Mouse (Mus musculus) limb, embryonic 11.5 days (tissue): ENCODE data around the gene Pla2g15. TPM values are rescaled to one million over a fixed set of nuclear protein-coding genes. Genes with fewer than 3 reads are reported as not detected.

Source experiments
- ATAC-seq: fragments of 200-750 bp; cut with Nextera tagmentation; 2 replicates; pipeline ENCODE4 v1.8.0; 2017; ENCODE audit warnings: low read depth; ENCODE audit not compliant: insufficient number of reproducible peaks, low FRiP score, low TSS enrichment
- DNase-seq: peaks from one replicate; pipeline ENCODE4 v3.0.0-alpha.2; 2015; ENCODE audit warnings: low spot score
- H3K27ac ChIP-seq: fragments of 300-500 bp; sonication (generic); replicated peaks from 2 replicates; pipeline ENCODE4 v1.5.1; 2014; ENCODE audit warnings: low read depth, mild to moderate bottlenecking, low read length
- H3K27me3 ChIP-seq: fragments of 300-500 bp; sonication (generic); 2 replicates; pipeline ENCODE4 v1.6.1; 2014; ENCODE audit warnings: mild to moderate bottlenecking, low read length, mixed read lengths; ENCODE audit not compliant: control insufficient read depth, insufficient read depth
- H3K36me3 ChIP-seq: fragments of 300-500 bp; sonication (generic); 2 replicates; pipeline ENCODE4 v1.6.1; 2014; ENCODE audit warnings: mild to moderate bottlenecking, low read length, moderate library complexity, mixed read lengths; ENCODE audit not compliant: control insufficient read depth, insufficient read depth
- H3K4me1 ChIP-seq: fragments of 300-500 bp; sonication (generic); 2 replicates; pipeline ENCODE4 v1.6.1; 2014; ENCODE audit warnings: low read length, mixed read lengths; ENCODE audit not compliant: control insufficient read depth, insufficient read depth
- H3K4me2 ChIP-seq: fragments of 300-500 bp; sonication (generic); 2 replicates; pipeline ENCODE4 v1.6.1; 2014; ENCODE audit warnings: low read depth, mild to moderate bottlenecking, moderate library complexity; ENCODE audit not compliant: severe bottlenecking
- H3K4me3 ChIP-seq: fragments of 300-500 bp; sonication (generic); 2 replicates; pipeline ENCODE4 v1.5.1; 2014; ENCODE audit warnings: low read depth, low read length
- H3K9ac ChIP-seq: fragments of 300-500 bp; sonication (generic); 2 replicates; pipeline ENCODE4 v1.6.1; 2014; ENCODE audit warnings: mild to moderate bottlenecking, low read length
- H3K9me3 ChIP-seq: fragments of 300-500 bp; sonication (generic); 2 replicates; pipeline ENCODE4 v1.6.1; 2016; ENCODE audit warnings: low read length; ENCODE audit not compliant: control insufficient read depth
- WGBS: fragments of 180-500 bp; shearing (Covaris S2); extraction: QIAGEN DNeasy Blood & Tissue Kit; methylation state at CpG from one replicate; pipeline ENCODE4 v1.1.7; 2014; 5-methylcytosine and 5-hydroxymethylcytosine counted together
- polyA plus RNA-seq: library from polyadenylated mRNA; unstranded; fragments of >200 nt; fragmentation: Nextera tagmentation; extraction: Ambion mirVana; gene quantifications from 2 replicates; pipeline ENCODE4 v1.2.1, GENCODE M21; 2014

The Pla2g15 gene
- polyA plus RNA-seq, 1 experiment from 2014 or later: 6.7 TPM

DNA sequence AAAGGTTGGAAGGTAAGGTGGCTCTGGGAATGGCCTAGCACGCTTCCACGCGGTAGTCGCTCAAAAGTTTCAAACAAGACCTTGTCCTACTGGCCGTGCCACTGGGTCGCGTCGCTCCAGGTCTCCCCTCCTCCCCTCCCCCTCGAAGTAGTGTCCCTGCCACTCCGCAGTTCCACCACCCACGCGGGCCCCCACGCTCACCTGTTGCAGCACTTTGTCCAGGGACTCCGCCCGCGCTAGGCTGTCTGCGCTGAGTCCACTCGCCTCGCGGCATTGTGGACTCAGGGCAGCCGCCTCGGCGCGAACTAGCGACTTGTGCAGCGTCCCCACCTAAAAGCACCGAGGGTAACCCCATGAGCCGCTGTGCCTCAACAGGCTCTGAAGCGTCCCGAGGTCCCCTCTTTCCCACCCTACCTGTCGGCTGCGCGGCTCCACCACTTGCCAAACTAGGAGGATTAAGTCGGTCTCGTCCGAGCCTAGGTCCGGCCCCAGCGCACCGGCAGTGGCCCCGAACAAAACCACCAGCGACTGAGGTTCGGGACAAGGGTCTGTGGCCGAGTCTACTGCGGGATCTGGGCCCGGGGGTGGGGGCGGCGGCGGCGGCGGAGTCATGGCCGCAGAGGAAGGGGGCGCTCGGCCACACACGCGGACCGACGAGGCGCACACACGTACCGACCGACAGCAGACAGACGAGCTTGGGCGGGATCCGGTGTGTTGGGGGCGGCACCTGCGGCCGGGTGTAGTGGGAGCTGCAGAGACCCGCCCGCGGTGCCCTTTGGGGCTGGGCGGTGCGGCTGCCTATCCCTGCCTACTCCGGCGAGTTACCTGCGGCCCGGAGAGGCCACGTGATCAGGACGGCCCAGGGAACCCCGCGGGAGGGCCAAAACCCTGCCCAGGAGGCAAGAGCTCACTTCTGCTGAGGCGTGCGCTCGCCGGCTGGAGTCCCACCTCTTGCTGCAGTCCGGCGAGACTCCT is 13.8 kb upstream of the Pla2g15 start, which contains the start of gene Esrp2:
Esrp2 (minus strand) TSS at position 819 of the 975 bp plus-strand sequence.
- Histone ChIP-seq H3K36me3 (no peaks in the 10 kb centered on the region), H3K4me1 (peaks cover 15% of the 10 kb centered on the region), H3K9me3 (no peaks in the 10 kb centered on the region), H3K4me2 (peak within 1 kb of the TSS; percentile 83), H3K27me3 (peaks cover 51% of the 10 kb centered on the region), H3K27ac (no peak within 1 kb of the TSS), H3K9ac (peak within 1 kb of the TSS; percentile 55), H3K4me3 (peak within 1 kb of the TSS; percentile 50)
- peak; percentile 56 for DNase-seq
- under 1% methylated on average over 86 of the region's 86 CpGs for WGBS
- peak; percentile 35; the same call in 1 of the 2 replicates for ATAC-seq

DNA sequence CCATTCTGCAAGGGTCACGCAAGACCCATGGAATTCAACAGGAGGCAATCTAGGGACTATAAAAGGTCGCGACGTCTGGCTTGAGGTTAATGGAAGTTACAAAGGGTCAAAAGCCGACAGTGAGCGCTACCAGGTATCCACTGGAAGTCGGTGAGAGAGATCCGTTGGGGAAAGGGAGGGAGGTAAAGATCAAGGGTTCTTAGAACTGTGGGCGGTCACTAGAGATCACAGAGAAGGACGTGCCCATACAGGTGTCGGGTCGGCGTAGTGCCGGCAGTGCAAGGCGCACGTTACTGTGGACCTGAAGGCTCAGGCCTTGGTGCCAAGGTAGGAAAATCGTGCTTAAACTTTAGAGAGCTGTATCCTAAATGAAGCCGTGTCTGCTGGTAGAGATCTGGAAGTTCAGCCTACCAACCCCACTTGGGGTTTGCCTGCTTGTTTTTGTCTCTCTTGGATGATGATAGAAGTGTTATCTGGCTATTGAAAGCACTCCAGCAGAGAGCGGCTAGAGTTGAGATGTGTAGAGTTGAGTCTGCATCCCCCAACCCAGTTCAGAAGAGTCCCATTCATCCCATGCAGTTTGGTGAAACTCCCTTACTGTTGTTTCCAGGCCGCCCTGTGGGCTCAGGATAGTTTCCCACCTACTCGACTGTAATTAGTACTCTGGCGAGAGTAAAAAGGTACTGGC is 12.8 kb upstream of the Pla2g15 start:
- Histone ChIP-seq H3K4me1 (peaks cover 15% of the 10 kb centered on the region), H3K9me3 (no peaks in the 10 kb centered on the region), H3K27me3 (peaks cover 51% of the 10 kb centered on the region), H3K4me3 (peak overlapping the region; percentile 50), H3K36me3 (no peaks in the 10 kb centered on the region), H3K9ac (peak overlapping the region; percentile 55), H3K27ac (no peak overlapping the region), H3K4me2 (peak overlapping the region; percentile 83)
- DNase-seq: peak; percentile 61
- WGBS: 3% methylated on average over 22 of the region's 22 CpGs
- no peak for ATAC-seq

DNA sequence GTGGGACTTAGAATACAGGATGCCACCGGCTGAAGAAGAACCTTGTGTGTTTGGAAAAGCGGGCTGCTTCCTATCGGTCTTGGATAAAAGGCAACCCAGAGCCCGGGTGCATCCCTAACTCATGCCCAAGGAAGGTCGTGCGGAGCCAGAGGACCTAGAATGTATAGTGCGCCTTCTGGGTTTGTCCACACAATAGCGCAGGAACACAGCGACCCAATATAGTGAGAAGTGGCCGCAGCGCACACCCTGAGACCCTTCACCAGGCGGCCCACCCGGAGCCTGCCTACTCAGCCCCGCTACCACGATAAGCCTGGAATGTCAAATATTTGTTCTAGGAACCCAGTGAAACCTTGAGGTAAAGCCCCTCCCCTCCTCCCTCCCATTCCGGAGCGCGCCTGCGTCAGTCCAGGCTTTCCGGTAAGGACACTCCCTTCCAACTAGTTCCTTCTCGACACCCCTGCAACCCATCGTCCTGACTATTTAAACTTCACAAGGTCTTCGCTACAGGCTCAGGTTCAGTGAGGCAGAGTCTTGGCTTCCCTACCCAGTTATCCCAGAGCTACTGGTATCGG is 12.2 kb upstream of the Pla2g15 start:
- whole genome bisulfite sequencing: under 1% methylated on average over 24 of the region's 24 CpGs
- Histone ChIP-seq H3K4me3 (peak overlapping the region; percentile 45), H3K36me3 (no peaks in the 10 kb centered on the region), H3K4me1 (peaks cover 15% of the 10 kb centered on the region), H3K9ac (peak overlapping the region; percentile 55), H3K9me3 (no peaks in the 10 kb centered on the region), H3K27ac (no peak overlapping the region), H3K4me2 (peak overlapping the region; percentile 83), H3K27me3 (peaks cover 49% of the 10 kb centered on the region)
- DNase-seq (peak; percentile 82), ATAC-seq (no peak)

DNA sequence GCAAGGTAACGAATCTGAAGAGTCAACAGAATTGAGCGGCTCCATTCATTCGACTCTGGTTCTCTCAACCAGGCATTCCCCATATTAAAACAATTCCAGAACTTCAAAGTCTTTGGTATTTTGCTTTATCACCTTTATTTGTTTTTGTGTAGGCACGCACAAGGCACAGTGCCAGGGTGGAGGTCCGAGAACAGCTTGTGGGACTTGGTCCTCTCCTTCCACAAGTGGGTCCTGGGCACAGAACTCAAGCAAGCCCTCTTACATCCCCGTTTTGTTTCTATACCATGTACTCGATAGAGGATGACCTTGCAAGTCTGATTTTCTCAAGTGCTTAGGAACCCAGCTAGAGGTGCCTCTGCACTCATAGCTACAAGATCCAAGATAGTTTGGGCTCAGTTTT is 11.6 kb upstream of the Pla2g15 start:
- Histone ChIP-seq H3K4me1 (peaks cover 15% of the 10 kb centered on the region), H3K27ac (no peak overlapping the region), H3K9ac (peak overlapping the region; percentile 55), H3K4me3 (peak overlapping the region; percentile 45), H3K27me3 (peaks cover 43% of the 10 kb centered on the region), H3K9me3 (no peaks in the 10 kb centered on the region), H3K4me2 (peak overlapping the region; percentile 83), H3K36me3 (no peaks in the 10 kb centered on the region)
- DNase-seq: no peak
- 14% methylated on average over 7 of the region's 7 CpGs for WGBS
- no peak for ATAC-seq

DNA sequence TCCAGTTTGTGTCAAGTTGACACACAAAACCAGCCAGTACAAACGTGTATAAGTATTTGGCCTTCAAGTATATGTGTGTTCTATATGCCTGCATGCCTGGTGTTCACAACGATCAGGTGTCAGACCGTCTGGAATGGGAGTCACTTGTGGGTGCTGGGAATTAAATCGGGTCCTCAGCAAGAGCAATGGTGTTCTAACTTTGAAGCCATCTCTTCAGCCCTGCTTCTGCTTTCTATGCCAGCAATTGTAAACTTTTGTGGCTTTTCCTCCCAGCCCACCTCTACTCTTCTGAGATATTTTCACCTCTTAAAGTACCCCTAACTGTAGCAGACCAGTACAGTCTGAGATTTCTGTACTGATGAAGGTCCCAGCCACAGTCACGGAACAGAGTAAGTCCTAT is 10.0 kb upstream of the Pla2g15 start:
- no peaks in the 10 kb centered on the region for H3K36me3 ChIP-seq
- H3K4me2 ChIP-seq: no peak overlapping the region
- DNase-seq: no peak
- peaks cover 28% of the 10 kb centered on the region for H3K27me3 ChIP-seq
- WGBS: 70% methylated on average over 5 of the region's 5 CpGs
- H3K9ac ChIP-seq: no peak overlapping the region
- peaks cover 15% of the 10 kb centered on the region for H3K4me1 ChIP-seq
- ATAC-seq: no peak
- H3K9me3 ChIP-seq: no peaks in the 10 kb centered on the region
- no peak overlapping the region for H3K27ac ChIP-seq
- no peak overlapping the region for H3K4me3 ChIP-seq

DNA sequence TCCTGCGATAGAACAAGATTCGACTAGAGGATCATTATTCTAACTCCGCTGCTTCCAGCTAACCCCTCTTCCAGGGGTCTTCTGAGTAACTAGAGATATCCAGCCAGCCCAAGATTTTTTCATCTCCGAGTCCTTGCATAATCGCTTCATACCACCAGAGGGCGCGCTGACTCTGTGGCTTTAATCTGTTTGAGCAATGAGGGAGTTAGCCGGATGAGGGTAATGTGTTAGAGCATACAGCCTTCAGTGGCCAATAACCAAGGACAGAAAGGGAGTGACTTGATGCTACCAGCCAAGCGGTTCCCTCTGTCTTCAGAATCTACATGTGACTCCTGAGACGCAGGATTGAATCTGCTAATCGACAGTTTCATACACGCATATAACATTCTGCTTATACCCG is 9.4 kb upstream of the Pla2g15 start:
- no peak for ATAC-seq
- no peak overlapping the region for H3K9ac ChIP-seq
- 20% methylated on average over 13 of the region's 13 CpGs for WGBS

DNA sequence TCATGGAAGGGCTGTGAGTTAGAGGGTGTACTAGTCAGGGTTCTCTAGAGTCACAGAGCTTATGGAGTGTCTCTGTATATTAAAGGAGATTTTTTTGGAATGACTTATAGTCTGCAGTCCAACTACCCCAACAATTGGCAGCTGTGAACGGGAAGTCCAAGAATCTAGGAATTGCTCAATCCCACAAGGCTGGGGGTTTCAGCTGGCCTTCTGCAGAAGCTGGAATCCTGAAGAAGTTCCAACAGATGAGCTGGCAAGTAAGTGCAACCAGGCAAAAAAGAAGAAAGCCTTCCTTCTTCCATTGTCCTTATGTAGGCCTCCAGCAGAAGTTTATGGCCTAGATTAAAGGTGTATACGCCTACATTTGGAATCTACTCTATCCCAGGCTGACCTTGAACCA is 4.9 kb upstream of the Pla2g15 start:
- DNase-seq: no peak
- Histone ChIP-seq H3K4me1 (no peaks in the 10 kb centered on the region), H3K27me3 (no peaks in the 10 kb centered on the region), H3K36me3 (no peaks in the 10 kb centered on the region), H3K4me3 (no peak overlapping the region), H3K27ac (no peak overlapping the region), H3K4me2 (no peak overlapping the region), H3K9me3 (no peaks in the 10 kb centered on the region), H3K9ac (no peak overlapping the region)
- 92% methylated on average over 2 of the region's 2 CpGs for WGBS
- no peak for ATAC-seq

More for the DNA sequence above, 9.4 kb upstream of the Pla2g15 start:
- H3K9me3 ChIP-seq: no peaks in the 10 kb centered on the region
- no peak overlapping the region for H3K27ac ChIP-seq
- DNase-seq: peak; percentile 90
- no peak overlapping the region for H3K4me3 ChIP-seq
- no peaks in the 10 kb centered on the region for H3K36me3 ChIP-seq
- no peak overlapping the region for H3K4me2 ChIP-seq
- peaks cover 22% of the 10 kb centered on the region for H3K27me3 ChIP-seq
- peaks cover 15% of the 10 kb centered on the region for H3K4me1 ChIP-seq

DNA sequence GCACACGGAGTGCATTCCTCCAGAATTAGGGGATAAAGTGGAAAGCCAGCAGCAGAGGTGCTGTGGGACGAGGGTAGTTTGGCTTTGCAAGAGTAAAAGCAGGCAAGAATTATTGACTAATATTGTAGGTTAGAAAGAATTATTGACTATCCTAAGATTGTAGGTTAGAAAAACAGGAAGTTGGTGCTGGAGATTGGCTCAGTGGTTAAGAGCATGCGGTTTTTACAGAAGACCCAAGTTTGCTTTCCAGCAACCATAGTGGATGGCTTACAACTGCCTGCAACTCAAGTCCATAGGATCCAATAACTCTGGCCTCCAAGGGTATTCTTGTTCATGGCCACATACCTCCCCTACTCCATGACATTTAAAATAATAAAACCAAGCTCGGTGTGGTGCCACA is 4.2 kb upstream of the Pla2g15 start:
- Histone ChIP-seq H3K9me3 (no peaks in the 10 kb centered on the region), H3K27ac (no peak overlapping the region), H3K27me3 (no peaks in the 10 kb centered on the region), H3K9ac (no peak overlapping the region), H3K4me1 (0 out of 2 replicates have a peak, but pooled peaks cover under 1% of the 10 kb centered on the region), H3K36me3 (no peaks in the 10 kb centered on the region), H3K4me2 (no peak overlapping the region), H3K4me3 (no peak overlapping the region)
- DNase-seq (no peak), ATAC-seq (no peak)
- 90% methylated on average over 4 of the region's 4 CpGs for WGBS
